8 mouse cellular contexts compared by ENCODE assay signal in the genomic region with DNA sequence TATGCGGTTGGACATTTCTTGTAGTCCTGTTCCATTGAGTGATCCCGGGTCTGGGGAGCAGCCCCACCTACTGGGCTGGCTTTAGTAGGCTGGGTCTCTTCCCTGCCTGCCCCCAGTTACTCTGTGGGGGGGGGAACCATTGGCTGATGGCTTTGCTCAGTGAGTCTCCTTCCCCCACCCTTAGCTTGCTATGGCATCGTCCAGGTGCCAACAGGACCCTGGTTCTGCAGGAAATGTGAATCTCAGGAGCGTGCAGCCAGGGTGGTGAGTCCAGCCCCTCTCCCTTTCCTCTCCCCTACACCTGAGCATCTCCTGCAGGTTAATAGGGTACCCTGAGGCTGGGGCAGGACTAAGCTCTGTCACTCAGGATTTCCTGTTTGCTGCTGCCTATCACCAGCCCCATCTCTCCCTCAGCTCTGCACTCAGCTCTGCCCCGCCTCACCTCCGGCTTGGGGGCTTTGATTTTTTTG. TPM values are rescaled to one million over a fixed set of nuclear protein-coding genes. Genes with fewer than 3 reads are reported as not detected.
A peak's percentile ranks its signal among the peaks of the same experiment; 100 is the strongest.
DNase-seq lines count a peak whose midpoint lies in the region; ATAC-seq and TF ChIP-seq lines count a peak whose summit lies in the region.

No protein-coding gene starts in this region.

- WGBS in embryonic facial prominence, embryonic 15.5 days, result 25% methylated on average over 6 of the region's 6 CpGs
- WGBS in midbrain, embryonic 14.5 days, result 20% methylated on average over 6 of the region's 6 CpGs

- H3K4me3 ChIP-seq in left cerebral cortex, adult 2 months, result peak overlapping the region; percentile 75
- H3K4me3 ChIP-seq in embryonic facial prominence, embryonic 15.5 days (replicated peaks), result peak overlapping the region; percentile 81
- peak overlapping the region; percentile 87 for H3K4me3 ChIP-seq in midbrain, embryonic 14.5 days (replicated peaks; ENCODE audit: low read depth, low read length)

- peaks cover 17% of the 10 kb centered on the region for H3K27me3 ChIP-seq in embryonic facial prominence, embryonic 15.5 days
- H3K27me3 ChIP-seq in midbrain, embryonic 14.5 days (ENCODE audit: control insufficient read depth, insufficient read depth, low read length), result peaks cover 18% of the 10 kb centered on the region

- H3K9me3 ChIP-seq in embryonic facial prominence, embryonic 15.5 days (replicated peaks), result no peaks in the 10 kb centered on the region
- no peaks in the 10 kb centered on the region for H3K9me3 ChIP-seq in midbrain, embryonic 14.5 days (ENCODE audit: control insufficient read depth, low read length)

- H3K4me1 ChIP-seq in embryonic facial prominence, embryonic 15.5 days, result peaks cover 59% of the 10 kb centered on the region
- H3K4me1 ChIP-seq in midbrain, embryonic 14.5 days (ENCODE audit: control insufficient read depth, insufficient read depth, low read length), result peaks cover 40% of the 10 kb centered on the region

- no peak overlapping the region for H3K9ac ChIP-seq in embryonic facial prominence, embryonic 15.5 days
- no peak overlapping the region; the same call in 1 of the 2 replicates for H3K9ac ChIP-seq in midbrain, embryonic 14.5 days (replicated peaks; ENCODE audit: low read length)

- peaks cover 39% of the 10 kb centered on the region for H3K36me3 ChIP-seq in embryonic facial prominence, embryonic 15.5 days
- H3K36me3 ChIP-seq in midbrain, embryonic 14.5 days (ENCODE audit: control insufficient read depth, insufficient read depth, low read length), result peaks cover 23% of the 10 kb centered on the region

- TF ChIP-seq CTCF in left cerebral cortex, adult 2 months (IDR thresholded peaks at IDR 0.05), result peak; percentile 3; the same call in 1 of the 2 replicates

- no peak for DNase-seq in left cerebral cortex, adult 2 months (ENCODE audit: extremely low spot score in 1 of 2, low spot score in 2 of 2)
- no peak for DNase-seq in left cerebral cortex, postnatal 4 days
- DNase-seq in kidney, adult 9 months, result peak; percentile 44
- no peak for DNase-seq in midbrain, embryonic 14.5 days
- DNase-seq in MN1 (ENCODE audit: low spot score), result no peak
- DNase-seq in right cerebral cortex, postnatal 4 days, result no peak
- no peak for DNase-seq in left cerebral cortex, adult 11 months (ENCODE audit: low spot score)

- peak overlapping the region; percentile 83 for H3K4me2 ChIP-seq in embryonic facial prominence, embryonic 15.5 days (replicated peaks)
- H3K4me2 ChIP-seq in midbrain, embryonic 14.5 days (ENCODE audit: low read length), result peak overlapping the region; percentile 79

- no peak overlapping the region for H3K27ac ChIP-seq in left cerebral cortex, adult 2 months
- no peak overlapping the region for H3K27ac ChIP-seq in embryonic facial prominence, embryonic 15.5 days (replicated peaks)
- H3K27ac ChIP-seq in midbrain, embryonic 14.5 days (replicated peaks; ENCODE audit: low read depth, low read length), result no peak overlapping the region

- intact Hi-C loops in left cerebral cortex, adult 2 months (cut with DNase I), result loop anchor here (5.0 kb wide), 2 partner anchors 32 to 33 kb away; no protein-coding TSS in a partner anchor
- intact Hi-C loops in left cerebral cortex, postnatal 4 days (cut with DNase I), result loop anchor here (5.0 kb wide), 1 partner anchor 32 kb away; no protein-coding TSS in a partner anchor

- ATAC-seq in embryonic facial prominence, embryonic 15.5 days (ENCODE audit: insufficient number of reproducible peaks, low FRiP score, low TSS enrichment, low read depth), result no peak
- no peak for ATAC-seq in midbrain, embryonic 14.5 days (ENCODE audit: low FRiP score, low TSS enrichment)

RNA-seq across cellular contexts. Expression of a gene that starts 1.6 kb away (rescaled TPM):
- 100 to 1,000 TPM; 143 to 147 TPM for total RNA-seq in left cerebral cortex, adult 2 months (2021)
- total RNA-seq in left cerebral cortex, postnatal 4 days (2021), result 10 to 100 TPM; 60.2 to 67.1 TPM
- 2.6 and 3.2 TPM in 2 replicates for polyA plus RNA-seq in embryonic facial prominence, embryonic 15.5 days (2015; fragmentation: Nextera tagmentation; extraction: Ambion mirVana)
- 6.2 and 9.0 TPM in 2 replicates for polyA plus RNA-seq in midbrain, embryonic 14.5 days (2014; fragmentation: Nextera tagmentation; extraction: Ambion mirVana)

RNA-seq across cellular contexts. Expression of a gene that starts 20.8 kb away (rescaled TPM):
- 10 to 100 TPM; 47.7 to 57.6 TPM for total RNA-seq in left cerebral cortex, adult 2 months (2021)
- 10 to 100 TPM; 25.8 to 28.5 TPM for total RNA-seq in left cerebral cortex, postnatal 4 days (2021)
- 30.7 and 32.7 TPM in 2 replicates for polyA plus RNA-seq in embryonic facial prominence, embryonic 15.5 days (2015; fragmentation: Nextera tagmentation; extraction: Ambion mirVana)
- 17.4 and 21.8 TPM in 2 replicates for polyA plus RNA-seq in midbrain, embryonic 14.5 days (2014; fragmentation: Nextera tagmentation; extraction: Ambion mirVana)

RNA-seq across cellular contexts. Expression of a gene that starts 35.3 kb away (rescaled TPM):
- total RNA-seq in left cerebral cortex, adult 2 months (2021), result 100 to 1,000 TPM in 1 of 2 experiments, 10 to 100 TPM in 1; 99.9 to 107 TPM
- 1 to 10 TPM; 5.6 to 6.3 TPM for total RNA-seq in left cerebral cortex, postnatal 4 days (2021)
- 3.7 and 4.3 TPM in 2 replicates for polyA plus RNA-seq in embryonic facial prominence, embryonic 15.5 days (2015; fragmentation: Nextera tagmentation; extraction: Ambion mirVana)
- 1.9 and 2.8 TPM in 2 replicates for polyA plus RNA-seq in midbrain, embryonic 14.5 days (2014; fragmentation: Nextera tagmentation; extraction: Ambion mirVana)

RNA-seq across cellular contexts. Expression of a gene that starts 35.5 kb away (rescaled TPM):
- total RNA-seq in left cerebral cortex, adult 2 months (2021), result 10 to 100 TPM; 36.2 to 39.6 TPM
- total RNA-seq in left cerebral cortex, postnatal 4 days (2021), result 100 to 1,000 TPM; 100 to 104 TPM
- 12.0 and 12.6 TPM in 2 replicates for polyA plus RNA-seq in embryonic facial prominence, embryonic 15.5 days (2015; fragmentation: Nextera tagmentation; extraction: Ambion mirVana)
- polyA plus RNA-seq in midbrain, embryonic 14.5 days (2014; fragmentation: Nextera tagmentation; extraction: Ambion mirVana), result 25.5 and 31.2 TPM in 2 replicates

RNA-seq across cellular contexts. Expression of a gene that starts 38.4 kb away (rescaled TPM):
- 100 to 1,000 TPM; 113 to 123 TPM for total RNA-seq in left cerebral cortex, adult 2 months (2021)
- total RNA-seq in left cerebral cortex, postnatal 4 days (2021), result 100 to 1,000 TPM; 168 to 172 TPM
- polyA plus RNA-seq in embryonic facial prominence, embryonic 15.5 days (2015; fragmentation: Nextera tagmentation; extraction: Ambion mirVana), result 440 and 475 TPM in 2 replicates
- 456 and 503 TPM in 2 replicates for polyA plus RNA-seq in midbrain, embryonic 14.5 days (2014; fragmentation: Nextera tagmentation; extraction: Ambion mirVana)

Comparison
In these comparisons a context has a peak if more than half of its experiments do, and no peak if none do; other contexts are left out.
1. RNA of a gene that starts 35.3 kb away (total RNA-seq): 99.9 to 107 TPM in left cerebral cortex, adult 2 months; 5.6 to 6.3 TPM in left cerebral cortex, postnatal 4 days; every median in the first group is over 10 times any median in the second.
2. Peak in every context shown above with its lines, with median percentiles within 50 percentile points of each other: H3K4me3 ChIP-seq.